Comparison of ENCODE assay signal across 10 mouse cellular contexts in genomic region chr4:120120276-120120675, GRCm38 (mm10). TPM values are rescaled to one million over a fixed set of nuclear protein-coding genes. Genes with fewer than 3 reads are reported as not detected.
A peak's percentile ranks its signal among the peaks of the same experiment; 100 is the strongest.
DNase-seq lines count a peak whose midpoint lies in the region; ATAC-seq and TF ChIP-seq lines count a peak whose summit lies in the region.
"Had no signal": no experiment of that assay in that cellular context is flagged by ENCODE, and none has a peak within 500 bp of the region (broad histone marks: within the 10 kb centered on the region; RNA-seq: fewer than 3 reads in every experiment).

No protein-coding gene starts in this region.

- H3ac ChIP-seq in C2C12 (ENCODE audit: control insufficient read depth, insufficient read length, low read depth) = no peak overlapping the region

- H3K79me3 ChIP-seq in C2C12 (ENCODE audit: low read depth) = no peaks in the 10 kb centered on the region

- H3K36me3 ChIP-seq in heart, embryonic 10.5 days = no peaks in the 10 kb centered on the region
- no peaks in the 10 kb centered on the region for H3K36me3 ChIP-seq in C2C12 (ENCODE audit: control insufficient read depth, insufficient read depth)
- no peaks in the 10 kb centered on the region for H3K36me3 ChIP-seq in intestine, embryonic 14.5 days (ENCODE audit: control insufficient read depth, insufficient read depth, low read length)
- no peaks in the 10 kb centered on the region for H3K36me3 ChIP-seq in lung, embryonic 16.5 days (ENCODE audit: control insufficient read depth, insufficient read depth, low read length)
- H3K36me3 ChIP-seq: G1E had no signal

- no peaks in the 10 kb centered on the region for H3K9me3 ChIP-seq in heart, embryonic 10.5 days
- H3K9me3 ChIP-seq in intestine, embryonic 14.5 days (ENCODE audit: control insufficient read depth, low read length) = no peaks in the 10 kb centered on the region
- no peaks in the 10 kb centered on the region; the same call in 1 of the 2 replicates for H3K9me3 ChIP-seq in lung, embryonic 16.5 days (ENCODE audit: control insufficient read depth, low read length)

- H3K4me2 ChIP-seq in intestine, embryonic 14.5 days (ENCODE audit: low read length) = no peak overlapping the region
- no peak overlapping the region for H3K4me2 ChIP-seq in lung, embryonic 16.5 days (ENCODE audit: low read depth, low read length)

- peak; percentile 83 for TF ChIP-seq CTCF in C2C12 (IDR thresholded peaks at IDR 0.05; ENCODE audit: control insufficient read depth, insufficient read depth, insufficient read length)

- H3K9ac ChIP-seq in intestine, embryonic 14.5 days (ENCODE audit: low read length) = no peak overlapping the region
- no peak overlapping the region for H3K9ac ChIP-seq in lung, embryonic 16.5 days (ENCODE audit: low read length)

- DNase-seq in heart, adult 11 months = peak; percentile 93
- DNase-seq in heart, embryonic 10.5 days (ENCODE audit: low spot score) = no peak
- DNase-seq in brain, adult 2 months (ENCODE audit: low read depth, low spot score) = peak; percentile 83
- peak; percentile 75 for DNase-seq in intestine, embryonic 14.5 days (ENCODE audit: low spot score)
- DNase-seq in skeletal muscle tissue, adult 2 months (ENCODE audit: low read depth, low spot score) = peak; percentile 36

- no peaks in the 10 kb centered on the region for H3K79me2 ChIP-seq in C2C12 (ENCODE audit: control insufficient read depth, insufficient read depth)

- 33% methylated on average over 8 of the region's 8 CpGs for WGBS in heart, embryonic 10.5 days
- 30% methylated on average over 8 of the region's 8 CpGs for WGBS in intestine, embryonic 14.5 days
- 29% methylated on average over 8 of the region's 8 CpGs for WGBS in lung, embryonic 16.5 days

- H3K4me3 ChIP-seq in heart, embryonic 10.5 days = no peak overlapping the region
- H3K4me3 ChIP-seq in C2C12 (ENCODE audit: insufficient read depth, poor library complexity, severe bottlenecking) = no peak overlapping the region
- no peak overlapping the region for H3K4me3 ChIP-seq in intestine, embryonic 14.5 days (ENCODE audit: low read depth, low read length)
- H3K4me3 ChIP-seq in lung, embryonic 16.5 days (ENCODE audit: low read length) = no peak overlapping the region

- H3K27ac ChIP-seq in heart, embryonic 10.5 days = no peak overlapping the region
- no peak overlapping the region for H3K27ac ChIP-seq in intestine, embryonic 14.5 days (ENCODE audit: low read depth)
- H3K27ac ChIP-seq in lung, embryonic 16.5 days (ENCODE audit: low read length) = no peak overlapping the region

- peaks cover 12% of the 10 kb centered on the region for H3K27me3 ChIP-seq in heart, embryonic 10.5 days (ENCODE audit: insufficient read depth, poor library complexity, severe bottlenecking)
- H3K27me3 ChIP-seq in C2C12 (ENCODE audit: control insufficient read depth, insufficient read depth, insufficient read length) = no peaks in the 10 kb centered on the region
- no peaks in the 10 kb centered on the region for H3K27me3 ChIP-seq in intestine, embryonic 14.5 days (replicated peaks; ENCODE audit: control insufficient read depth, insufficient read depth, low read length)
- H3K27me3 ChIP-seq in lung, embryonic 16.5 days (ENCODE audit: control insufficient read depth, insufficient read depth, low read depth, low read length) = no peaks in the 10 kb centered on the region

- 0 out of 2 replicates have a peak, but pooled peaks cover 5% of the 10 kb centered on the region for H3K4me1 ChIP-seq in heart, embryonic 10.5 days
- H3K4me1 ChIP-seq in intestine, embryonic 14.5 days (replicated peaks; ENCODE audit: control insufficient read depth, insufficient read depth, low read length) = no peaks in the 10 kb centered on the region
- no peaks in the 10 kb centered on the region for H3K4me1 ChIP-seq in lung, embryonic 16.5 days (replicated peaks; ENCODE audit: control insufficient read depth, insufficient read depth, low read length)

- peak; percentile 54; the same call in 1 of the 2 replicates for ATAC-seq in erythroblast, adult 5-6 weeks (replicated peaks; ENCODE audit: low FRiP score, poor library complexity, severe bottlenecking)
- ATAC-seq in intestine, embryonic 14.5 days (replicated peaks; ENCODE audit: low FRiP score, low TSS enrichment, low read depth) = 0 out of 2 replicates have a peak, but pooled peaks have one; percentile 42
- peak; percentile 45; the same call in 1 of the 2 replicates for ATAC-seq in lung, embryonic 16.5 days (ENCODE audit: low read depth)

TF ChIP-seq in C2C12, 6 proteins besides CTCF, POLR2A, EP300 and RAD21:
- no peak for TF ChIP-seq MYOG (IDR thresholded peaks at IDR 0.05; ENCODE audit: control insufficient read depth, extremely low read depth, insufficient read length)
- peak; percentile 79 for TF ChIP-seq MAX (IDR thresholded peaks at IDR 0.05)

RNA-seq across cellular contexts. Expression of gene Edn2, which starts 40.7 kb away (rescaled TPM):
- 0.46 and 0.60 TPM in 2 replicates for polyA plus RNA-seq in heart, embryonic 10.5 days (2016; fragmentation: Nextera tagmentation; extraction: Ambion mirVana)
- not detected for polyA plus RNA-seq in C2C12 (2012; fragmentation: generic; extraction: Trizol)
- total RNA-seq in erythroblast, adult 5-6 weeks (2015; ENCODE audit: low replicate concordance) = not detected in 2 replicates
- total RNA-seq in erythroblast, adult 5-6 weeks (2017; ENCODE audit: low replicate concordance) = not detected in 2 replicates
- 4.4 and 4.7 TPM in 2 replicates for polyA plus RNA-seq in intestine, embryonic 14.5 days (2014; fragmentation: Nextera tagmentation; extraction: Ambion mirVana)
- 0.74 and 0.85 TPM in 2 replicates for polyA plus RNA-seq in lung, embryonic 16.5 days (2015; fragmentation: Nextera tagmentation; extraction: Ambion mirVana)
- total RNA-seq: G1E; layer of hippocampus, adult 8-10 months had no signal
- polyA plus RNA-seq: G1E had no signal

RNA-seq across cellular contexts. Expression of gene AL607142.1, which starts 55.5 kb away (rescaled TPM):
- not detected in 2 replicates for polyA plus RNA-seq in heart, embryonic 10.5 days (2016; fragmentation: Nextera tagmentation; extraction: Ambion mirVana)
- polyA plus RNA-seq in C2C12 (2012; fragmentation: generic; extraction: Trizol) = not detected
- not detected in 2 replicates for total RNA-seq in erythroblast, adult 5-6 weeks (2015; ENCODE audit: low replicate concordance)
- total RNA-seq in erythroblast, adult 5-6 weeks (2017; ENCODE audit: low replicate concordance) = not detected in 2 replicates
- polyA plus RNA-seq in intestine, embryonic 14.5 days (2014; fragmentation: Nextera tagmentation; extraction: Ambion mirVana) = not detected in 2 replicates
- not detected in 2 replicates for polyA plus RNA-seq in lung, embryonic 16.5 days (2015; fragmentation: Nextera tagmentation; extraction: Ambion mirVana)
- total RNA-seq: G1E; layer of hippocampus, adult 8-10 months had no signal
- polyA plus RNA-seq: G1E had no signal
